8 mouse cellular contexts compared by ENCODE assay signal in the genomic region with DNA sequence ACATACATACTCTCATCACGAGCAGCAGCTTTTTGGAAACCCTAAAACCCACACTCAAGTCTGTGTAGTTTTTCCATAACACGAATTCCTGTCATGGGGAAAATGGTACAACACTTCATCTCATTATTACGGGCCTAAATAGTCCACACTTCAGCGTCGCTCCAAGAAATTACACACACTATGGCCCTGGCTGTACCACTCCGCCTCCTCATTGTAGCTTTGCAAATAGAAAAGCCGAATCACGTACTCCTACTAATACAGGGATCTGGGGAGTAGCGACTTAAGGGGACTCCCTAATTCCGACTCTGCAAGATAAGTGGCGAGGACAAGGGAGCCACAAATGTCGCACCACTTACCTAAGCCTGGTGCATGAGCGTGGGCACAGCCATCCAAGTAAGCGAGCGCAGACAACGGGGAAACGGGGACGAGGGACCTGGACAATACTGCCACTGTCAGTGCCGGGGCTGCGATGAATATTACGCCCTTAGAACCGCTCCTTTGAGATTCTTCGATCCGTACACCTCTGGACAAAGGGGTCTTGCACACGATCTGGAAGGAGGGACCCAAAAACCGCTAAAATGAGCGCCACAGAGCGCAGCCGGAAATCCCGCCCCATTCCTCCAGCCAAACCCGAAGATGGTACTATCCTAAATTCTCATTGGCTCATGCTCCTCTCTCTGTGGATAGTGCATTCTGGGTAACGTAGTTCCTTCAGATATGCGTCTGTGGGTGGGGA. TPM values are rescaled to one million over a fixed set of nuclear protein-coding genes. Genes with fewer than 3 reads are reported as not detected.
DNase-seq lines count a peak whose midpoint lies in the region; ATAC-seq lines count a peak whose summit lies in the region.

A gene (minus strand): TSS at position 609 of the 736 bp plus-strand sequence.

- no peaks in the 10 kb centered on the region for H3K27me3 ChIP-seq in hindbrain, embryonic 13.5 days
- no peaks in the 10 kb centered on the region for H3K27me3 ChIP-seq in lung, embryonic 16.5 days (ENCODE audit: control insufficient read depth, insufficient read depth, low read depth, low read length)

- peak within 1 kb of the TSS; percentile 68 for H3K4me3 ChIP-seq in hindbrain, embryonic 13.5 days
- peak within 1 kb of the TSS; percentile 76 for H3K4me3 ChIP-seq in lung, embryonic 16.5 days (ENCODE audit: low read length)

- H3K9ac ChIP-seq in hindbrain, embryonic 13.5 days = peak within 1 kb of the TSS; percentile 87
- peak within 1 kb of the TSS; percentile 80 for H3K9ac ChIP-seq in lung, embryonic 16.5 days (ENCODE audit: low read length)

- DNase-seq in cerebellum, postnatal 4 days (ENCODE audit: low spot score in 2 of 2) = peak; percentile 46 to 68
- peak; percentile 61 to 67 for DNase-seq in frontal cortex, postnatal 25 days (ENCODE audit: low spot score in 2 of 2)
- peak; percentile 76 to 79 for DNase-seq in layer of hippocampus, postnatal 10 days (ENCODE audit: low spot score in 2 of 2)
- peak; percentile 33 for DNase-seq in ovary, postnatal 10 days (ENCODE audit: low spot score)
- DNase-seq in thymus, postnatal 10 days (ENCODE audit: low spot score in 2 of 2) = peak; percentile 50 to 66

- H3K4me2 ChIP-seq in hindbrain, embryonic 13.5 days = peak within 1 kb of the TSS; percentile 88
- peak within 1 kb of the TSS; percentile 71 for H3K4me2 ChIP-seq in lung, embryonic 16.5 days (ENCODE audit: low read depth, low read length)

- peaks cover 31% of the 10 kb centered on the region for H3K4me1 ChIP-seq in hindbrain, embryonic 13.5 days (replicated peaks)
- H3K4me1 ChIP-seq in lung, embryonic 16.5 days (replicated peaks; ENCODE audit: control insufficient read depth, insufficient read depth, low read length) = peaks cover 8% of the 10 kb centered on the region

- peak within 1 kb of the TSS; percentile 82 for H3K27ac ChIP-seq in hindbrain, embryonic 13.5 days
- H3K27ac ChIP-seq in lung, embryonic 16.5 days (ENCODE audit: low read length) = no peak within 1 kb of the TSS

- H3K9me3 ChIP-seq in hindbrain, embryonic 13.5 days = no peaks in the 10 kb centered on the region
- H3K9me3 ChIP-seq in lung, embryonic 16.5 days (ENCODE audit: control insufficient read depth, low read length) = no peaks in the 10 kb centered on the region

- ATAC-seq in activated CD4-positive, CD25-positive, alpha-beta regulatory T cell, adult 4 months = peak; percentile 97
- ATAC-seq in hindbrain, embryonic 13.5 days (ENCODE audit: low FRiP score) = peak; percentile 98
- ATAC-seq in lung, embryonic 16.5 days (ENCODE audit: low read depth) = peak; percentile 99

- 1% methylated on average over 33 of the region's 33 CpGs for WGBS in hindbrain, embryonic 13.5 days
- under 1% methylated on average over 33 of the region's 33 CpGs for WGBS in lung, embryonic 16.5 days

- peaks cover 29% of the 10 kb centered on the region for H3K36me3 ChIP-seq in hindbrain, embryonic 13.5 days
- peaks cover 17% of the 10 kb centered on the region for H3K36me3 ChIP-seq in lung, embryonic 16.5 days (ENCODE audit: control insufficient read depth, insufficient read depth, low read length)

RNA-seq across cellular contexts. Expression of the gene that starts here (rescaled TPM):
- polyA plus RNA-seq in activated CD4-positive, CD25-positive, alpha-beta regulatory T cell, adult 4 months (2017; shearing (Covaris generic)) = 1 to 10 TPM; 1.5 to 2.7 TPM
- polyA plus RNA-seq in hindbrain, embryonic 13.5 days (2015; fragmentation: Nextera tagmentation; extraction: Ambion mirVana) = 47.6 and 47.7 TPM in 2 replicates
- total RNA-seq in layer of hippocampus, postnatal 10 days (2021) = 10 to 100 TPM; 14.9 to 16.5 TPM
- polyA plus RNA-seq in lung, embryonic 16.5 days (2015; fragmentation: Nextera tagmentation; extraction: Ambion mirVana) = 8.3 and 9.6 TPM in 2 replicates
